Mouse (Mus musculus) heart, postnatal 0 days (tissue): ENCODE measurements around the gene Gm10354. TPM values are rescaled to one million over a fixed set of nuclear protein-coding genes. Genes with fewer than 3 reads are reported as not detected.
"Not testable (repeated sequence)": the region's sequence is repeated elsewhere in the genome, so short reads cannot be mapped to it uniquely, and the experiment has no call there.

Experiments used
- ATAC-seq: fragments of 200-750 bp; cut with Nextera tagmentation; 2 replicates; pipeline ENCODE4 v1.8.0; 2017; ENCODE audit warnings: low read depth, moderate number of reproducible peaks, moderate library complexity; ENCODE audit not compliant: insufficient read depth
- DNase-seq: peaks from one replicate; pipeline ENCODE4 v3.0.0-alpha.2; 2016; ENCODE audit warnings: low spot score
- H3K27ac ChIP-seq: fragments of 300-500 bp; sonication (generic); 2 replicates; pipeline ENCODE4 v1.5.1; 2014; ENCODE audit warnings: low read depth, mild to moderate bottlenecking
- H3K27me3 ChIP-seq: fragments of 300-500 bp; sonication (generic); 2 replicates; pipeline ENCODE4 v1.6.1; 2014; ENCODE audit warnings: low read length, mixed read lengths; ENCODE audit not compliant: control insufficient read depth, insufficient read depth
- H3K36me3 ChIP-seq: fragments of 300-500 bp; sonication (generic); replicated peaks from 2 replicates; pipeline ENCODE4 v1.6.1; 2014; ENCODE audit warnings: low read length, mixed read lengths; ENCODE audit not compliant: control insufficient read depth, insufficient read depth
- H3K4me1 ChIP-seq: fragments of 300-500 bp; sonication (generic); 2 replicates; pipeline ENCODE4 v1.6.1; 2014; ENCODE audit warnings: antibody characterized with exemption; ENCODE audit not compliant: control insufficient read depth, insufficient read depth
- H3K4me2 ChIP-seq: fragments of 300-500 bp; sonication (generic); 2 replicates; pipeline ENCODE4 v1.6.1; 2014; ENCODE audit warnings: low read depth, mild to moderate bottlenecking, low read length, moderate library complexity
- H3K4me3 ChIP-seq: fragments of 300-500 bp; sonication (generic); 2 replicates; pipeline ENCODE4 v1.5.1; 2014; ENCODE audit warnings: low read depth, low read length
- H3K9ac ChIP-seq: fragments of 300-500 bp; sonication (generic); replicated peaks from 2 replicates; pipeline ENCODE4 v1.6.1; 2014; ENCODE audit warnings: low read depth, low read length, mixed read lengths
- H3K9me3 ChIP-seq: fragments of 300-500 bp; sonication (generic); replicated peaks from 2 replicates; pipeline ENCODE4 v1.6.1; 2016; ENCODE audit warnings: low read length; ENCODE audit not compliant: control insufficient read depth
- WGBS: fragments of 180-500 bp; shearing (Covaris S2); extraction: QIAGEN DNeasy Blood & Tissue Kit; methylation state at CpG from one replicate; pipeline ENCODE4 v1.1.7; 2014; 5-methylcytosine and 5-hydroxymethylcytosine counted together
- polyA plus RNA-seq: library from polyadenylated mRNA; unstranded; fragments of >200 nt; fragmentation: Nextera tagmentation; extraction: Ambion mirVana; gene quantifications from 2 replicates; pipeline ENCODE4 v1.2.1, GENCODE M21; 2015
- total RNA-seq: library from RNA; depleted of rRNA; stranded (reverse); fragments of >200 nt; gene quantifications from 2 replicates; pipeline ENCODE4 v1.2.3, GENCODE M21; 2014; ENCODE audit warnings: low replicate concordance; rRNA removed

The Gm10354 gene
- total RNA-seq: not detected in 2 replicates
- not detected in 2 replicates for polyA plus RNA-seq

- DNase-seq, H3K4me2 ChIP-seq, H3K27me3 ChIP-seq, H3K27ac ChIP-seq, H3K9me3 ChIP-seq, H3K36me3 ChIP-seq, H3K4me3 ChIP-seq, H3K4me1 ChIP-seq, ATAC-seq, H3K9ac ChIP-seq: not testable (repeated sequence)
- no CpG with 5 or more reads among the region's 1 CpGs for WGBS
Measured at GRCm38 (mm10) chr5:14978835-14979234, at the start of gene Gm10354. Gene Gm10354 (minus strand): TSS chr5:14978935.

- not testable (repeated sequence) for H3K36me3 ChIP-seq, DNase-seq, ATAC-seq, H3K4me2 ChIP-seq, H3K27me3 ChIP-seq, H3K27ac ChIP-seq, H3K9me3 ChIP-seq, H3K4me1 ChIP-seq, H3K9ac ChIP-seq, H3K4me3 ChIP-seq
- no CpG with 5 or more reads among the region's 1 CpGs for WGBS
Measured at GRCm38 (mm10) chr5:15024316-15024715, 45.6 kb upstream of the Gm10354 start.

- not testable (repeated sequence) for H3K27ac ChIP-seq, H3K4me3 ChIP-seq, H3K9ac ChIP-seq, H3K9me3 ChIP-seq, DNase-seq, H3K36me3 ChIP-seq, H3K4me1 ChIP-seq, H3K4me2 ChIP-seq, ATAC-seq, H3K27me3 ChIP-seq
- WGBS: 53% methylated on average over 2 of the region's 2 CpGs
Measured at GRCm38 (mm10) chr5:15020067-15020466, 41.3 kb upstream of the Gm10354 start.

GRCm38 (mm10) chr5:15010639-15011582 is 32.2 kb upstream of the Gm10354 start:
- H3K4me2 ChIP-seq, H3K4me3 ChIP-seq, DNase-seq, H3K4me1 ChIP-seq, H3K27me3 ChIP-seq, H3K36me3 ChIP-seq, H3K9ac ChIP-seq, H3K27ac ChIP-seq, H3K9me3 ChIP-seq: not testable (repeated sequence)
- WGBS: 77% methylated on average over 11 of the region's 11 CpGs
- ATAC-seq: peak; percentile 41; the same call in 1 of the 2 replicates

GRCm38 (mm10) chr5:15006907-15007306 is 28.2 kb upstream of the Gm10354 start:
- not testable (repeated sequence) for H3K4me2 ChIP-seq, DNase-seq, H3K9ac ChIP-seq, H3K27ac ChIP-seq, ATAC-seq, H3K4me3 ChIP-seq, H3K27me3 ChIP-seq, H3K4me1 ChIP-seq, H3K36me3 ChIP-seq
- 42% methylated on average over 3 of the region's 3 CpGs for WGBS
- H3K9me3 ChIP-seq: peaks cover 13% of the 10 kb centered on the region

- 58% methylated on average over 3 of the region's 3 CpGs for WGBS
- not testable (repeated sequence) for H3K27ac ChIP-seq, ATAC-seq, H3K4me2 ChIP-seq, H3K4me3 ChIP-seq, H3K36me3 ChIP-seq, H3K27me3 ChIP-seq, DNase-seq, H3K9ac ChIP-seq, H3K4me1 ChIP-seq
- peaks cover 13% of the 10 kb centered on the region for H3K9me3 ChIP-seq
Measured at GRCm38 (mm10) chr5:15006288-15006687, 27.6 kb upstream of the Gm10354 start.

GRCm38 (mm10) chr5:15005584-15005983 is 26.8 kb upstream of the Gm10354 start:
- WGBS: 41% methylated on average over 2 of the region's 4 CpGs
- H3K27ac ChIP-seq, H3K4me1 ChIP-seq, H3K36me3 ChIP-seq, DNase-seq, H3K9ac ChIP-seq, H3K4me3 ChIP-seq, H3K27me3 ChIP-seq, H3K4me2 ChIP-seq: not testable (repeated sequence)
- peak; percentile 51 for ATAC-seq
- H3K9me3 ChIP-seq: peaks cover 13% of the 10 kb centered on the region; the same call in 1 of the 2 replicates

GRCm38 (mm10) chr5:15004569-15005562 is 26.1 kb upstream of the Gm10354 start:
- H3K27ac ChIP-seq, H3K27me3 ChIP-seq, DNase-seq, H3K9ac ChIP-seq, H3K4me1 ChIP-seq, H3K4me3 ChIP-seq, H3K36me3 ChIP-seq, H3K4me2 ChIP-seq: not testable (repeated sequence)
- 58% methylated on average over 5 of the region's 5 CpGs for WGBS
- peak; percentile 87 for ATAC-seq
- H3K9me3 ChIP-seq: peaks cover 13% of the 10 kb centered on the region; the same call in 1 of the 2 replicates
